Mouse (Mus musculus) forelimb bud, embryonic 11.5 days (tissue): ENCODE data around the gene Hip1.
A peak's percentile ranks its signal among the peaks of the same experiment; 100 is the strongest.

Experiments
- DNase-seq: peaks from one replicate; pipeline ENCODE4 v3.0.0-alpha.2; 2012; ENCODE audit warnings: low read depth, low spot score

Hip1 gene

DNA sequence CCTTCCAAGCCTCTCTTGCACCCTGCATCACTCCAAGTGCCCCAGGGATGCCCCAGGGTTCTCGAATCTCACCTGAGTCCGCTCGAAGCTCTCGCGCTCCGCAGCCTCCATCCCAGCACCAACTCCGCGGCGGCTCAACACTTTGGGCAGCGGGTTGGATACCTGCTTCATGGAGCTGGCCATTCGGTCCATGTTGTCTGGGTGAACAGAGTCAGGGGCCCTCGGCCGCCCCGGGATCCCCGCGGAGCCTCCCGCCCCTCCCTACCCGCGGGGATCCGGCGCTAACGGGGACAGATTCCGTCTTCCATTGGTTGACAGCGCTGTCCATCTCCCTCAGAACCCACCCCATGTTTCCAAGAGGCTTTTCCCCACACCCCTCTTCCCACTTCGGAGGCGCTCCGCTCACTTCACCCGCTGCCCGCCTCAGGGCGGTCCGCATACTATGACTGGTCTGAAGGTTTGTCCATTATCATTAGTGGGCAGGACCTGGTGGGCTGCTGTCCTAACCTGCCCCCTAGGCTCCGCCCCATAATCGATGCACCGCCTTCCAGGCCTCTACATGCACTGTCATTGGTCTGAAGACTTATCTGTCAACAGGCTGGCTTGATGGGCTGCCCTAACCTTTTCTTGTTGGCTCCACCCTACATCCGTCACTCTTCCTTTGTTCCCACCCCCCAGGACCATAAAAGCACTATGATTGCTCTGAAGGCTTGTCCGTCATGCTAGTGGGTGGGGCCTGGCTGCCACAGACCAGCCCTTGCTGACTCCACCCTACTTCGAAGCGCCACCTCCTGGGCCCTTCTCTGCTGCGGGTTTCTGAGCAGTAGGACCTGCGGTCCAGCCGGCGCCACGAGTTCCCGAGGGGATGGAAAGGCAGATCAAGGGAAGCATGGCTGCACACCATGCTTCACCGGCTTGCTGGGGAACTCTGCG is at the start of gene Hip1:
Gene Hip1, minus strand, starts transcription at position 256 of the 933 bp plus-strand sequence.
- peak; percentile 99 for DNase-seq

- no peak for DNase-seq
These were observed 45.3 kb upstream of the Hip1 start for GRCm38 (mm10) chr5:135589996-135590784.

GRCm38 (mm10) chr5:135587764-135588163 is 42.8 kb upstream of the Hip1 start:
- DNase-seq, result no peak

- no peak for DNase-seq
These were observed 40.8 kb upstream of the Hip1 start for GRCm38 (mm10) chr5:135585691-135586090.

DNA sequence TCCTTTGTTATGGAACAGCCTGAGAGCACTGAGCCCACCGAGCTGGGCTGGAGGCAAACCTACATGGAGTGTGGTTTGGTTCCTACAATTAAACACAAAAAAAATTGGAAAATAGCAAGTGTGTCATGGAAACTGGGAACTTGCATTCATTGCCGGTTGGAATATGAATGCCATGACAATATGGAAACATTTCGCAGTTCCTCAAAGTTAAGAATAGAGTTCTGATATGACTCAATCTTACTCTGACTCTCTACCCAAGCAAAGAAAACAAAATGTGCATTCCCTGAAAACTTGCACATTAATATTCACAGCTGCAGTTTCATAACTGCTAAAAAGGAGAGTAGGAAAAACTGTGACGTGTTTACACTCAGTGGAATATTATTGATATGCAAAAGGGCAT is 37.4 kb upstream of the Hip1 start:
- DNase-seq, result no peak

GRCm38 (mm10) chr5:135579331-135579751 is 34.4 kb upstream of the Hip1 start:
- DNase-seq, result no peak

DNA sequence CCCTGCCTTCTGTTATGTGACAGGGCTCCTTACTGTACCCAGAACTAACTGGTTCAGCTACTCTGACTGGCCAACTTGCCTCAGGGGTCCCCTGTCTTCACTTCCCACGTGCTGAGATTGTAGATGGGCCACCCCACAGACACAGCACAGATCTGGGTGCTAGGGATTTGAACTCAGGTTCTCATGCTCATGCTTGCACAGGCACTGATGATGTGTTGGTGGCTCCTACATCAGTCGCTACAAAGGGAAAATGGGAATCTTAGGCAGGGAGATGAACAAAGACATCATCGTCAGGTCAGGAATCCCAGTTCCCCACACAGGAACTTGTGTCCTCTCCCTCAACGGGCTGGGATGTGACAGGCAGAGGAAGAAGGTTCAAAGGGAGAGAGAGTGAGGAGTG is 31.1 kb upstream of the Hip1 start:
- no peak for DNase-seq

DNA sequence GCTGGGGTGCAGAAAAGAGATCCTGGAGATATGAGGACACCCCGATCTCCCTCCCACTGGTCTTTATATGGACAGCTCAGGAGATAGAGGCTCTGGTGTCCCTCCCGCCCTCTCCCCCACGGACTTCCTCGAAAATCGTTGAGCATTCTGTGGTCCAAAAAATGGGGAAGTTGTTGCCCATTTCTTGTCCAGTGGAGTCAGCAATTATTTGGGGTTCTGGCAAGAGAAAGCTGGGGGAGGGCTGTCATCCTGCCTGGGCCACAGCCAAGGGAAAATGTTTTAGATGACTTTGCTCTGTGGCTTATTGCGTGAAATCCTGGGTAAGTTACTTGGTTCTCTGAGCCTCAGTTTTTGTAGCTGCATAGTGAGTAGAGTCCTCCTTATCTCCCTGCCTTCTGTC is 28.1 kb upstream of the Hip1 start, which contains the start of gene Ccl24:
Gene Ccl24, minus strand, starts transcription at position 44 of the 400 bp plus-strand sequence.
- no peak for DNase-seq

DNA sequence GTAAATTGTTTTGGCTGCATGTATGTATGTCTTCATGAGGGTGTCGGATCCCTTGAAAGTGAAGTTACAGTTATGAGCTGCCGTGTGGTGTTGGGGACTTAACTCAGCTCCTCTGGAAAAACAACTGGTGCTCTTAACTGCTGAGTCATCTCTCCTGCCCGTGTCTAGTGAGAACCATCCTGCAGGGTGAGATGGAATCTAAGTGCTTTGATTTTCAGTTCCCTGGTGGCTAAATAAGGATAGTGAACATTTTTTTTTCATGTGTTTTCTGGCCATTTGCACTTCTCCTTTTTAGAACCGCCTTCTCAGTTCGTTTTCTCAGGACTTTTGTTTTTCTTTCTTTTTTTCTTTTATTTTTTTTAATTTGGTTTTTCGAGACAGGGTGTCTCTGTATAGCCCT is 23.8 kb upstream of the Hip1 start:
- DNase-seq, result no peak

DNA sequence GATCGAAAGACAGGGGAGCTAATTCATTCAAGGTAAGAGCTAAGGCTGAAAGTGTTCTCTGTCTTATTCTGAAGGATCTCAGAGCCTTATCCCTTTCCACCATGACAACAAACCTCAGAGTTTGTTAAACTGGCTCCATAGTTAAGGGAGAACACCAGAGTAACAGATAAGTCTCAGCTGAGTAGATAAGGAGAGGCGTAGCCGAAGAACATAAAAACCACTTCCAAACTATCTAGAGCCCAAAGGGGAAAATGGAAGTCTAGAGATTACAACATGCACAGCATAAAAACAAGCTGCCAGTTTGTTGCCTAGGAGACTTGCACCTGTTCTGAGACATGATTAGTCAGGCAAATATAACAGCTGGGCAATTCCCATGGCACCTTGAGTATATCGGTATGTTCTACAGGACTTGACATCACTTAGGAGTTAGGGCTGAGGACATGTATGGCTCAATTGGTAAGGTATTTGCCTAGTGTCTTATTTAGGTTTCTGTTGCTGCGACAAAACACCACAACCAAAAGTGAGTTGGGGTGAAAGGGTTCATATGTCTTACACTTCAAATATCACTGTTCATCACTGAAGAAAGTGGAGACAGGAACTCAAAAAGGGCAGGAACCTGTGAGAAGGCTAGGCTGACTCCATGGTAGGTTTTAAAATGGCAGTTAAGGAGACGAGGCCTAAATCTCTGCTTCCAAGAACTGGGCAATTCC is 22.8 kb upstream of the Hip1 start:
- DNase-seq, result no peak

DNA sequence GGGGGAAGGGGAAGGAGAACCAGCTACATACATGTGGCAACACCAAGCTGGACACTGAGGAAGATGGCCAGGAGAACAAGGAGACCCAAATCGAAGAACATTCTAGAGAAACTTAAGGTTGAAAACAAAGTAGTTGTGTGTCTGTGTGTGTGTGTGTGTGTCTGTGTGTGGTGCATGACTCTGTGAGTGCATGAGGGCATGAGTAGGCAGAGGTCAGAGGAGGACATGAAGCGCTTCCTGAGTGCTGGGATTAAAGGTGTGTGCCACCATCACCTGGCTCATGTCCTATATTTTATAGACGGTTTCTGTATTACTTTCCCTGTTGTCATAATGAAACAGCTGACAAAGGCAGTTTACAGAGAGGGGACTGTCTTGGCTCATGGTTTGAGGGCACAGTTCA is 18.5 kb upstream of the Hip1 start, which contains the start of gene Ccl26:
Gene Ccl26, minus strand, starts transcription at position 101 of the 400 bp plus-strand sequence.
- DNase-seq, result no peak

GRCm38 (mm10) chr5:135557671-135558070 is 12.8 kb upstream of the Hip1 start:
- DNase-seq, result no peak

DNA sequence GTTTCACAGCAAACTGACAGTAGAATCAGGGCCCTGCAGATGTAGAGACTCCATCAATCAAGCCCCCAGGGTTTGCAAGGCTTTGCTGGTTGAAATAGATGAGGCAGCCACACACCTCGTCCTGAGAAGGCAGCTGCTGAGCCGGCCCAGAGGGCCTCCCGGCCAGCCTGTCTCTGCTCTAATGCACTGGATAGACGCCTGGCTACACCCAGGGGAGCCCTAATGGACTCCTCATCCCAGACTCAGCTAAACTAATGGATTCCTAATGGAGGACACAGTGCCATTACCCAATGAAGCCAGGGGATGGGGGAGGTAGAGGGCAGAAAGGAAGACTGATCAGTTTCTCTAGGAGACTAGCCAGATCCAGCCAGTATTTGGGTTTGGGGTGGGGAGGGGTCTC is 12.1 kb upstream of the Hip1 start:
- DNase-seq, result no peak

DNA sequence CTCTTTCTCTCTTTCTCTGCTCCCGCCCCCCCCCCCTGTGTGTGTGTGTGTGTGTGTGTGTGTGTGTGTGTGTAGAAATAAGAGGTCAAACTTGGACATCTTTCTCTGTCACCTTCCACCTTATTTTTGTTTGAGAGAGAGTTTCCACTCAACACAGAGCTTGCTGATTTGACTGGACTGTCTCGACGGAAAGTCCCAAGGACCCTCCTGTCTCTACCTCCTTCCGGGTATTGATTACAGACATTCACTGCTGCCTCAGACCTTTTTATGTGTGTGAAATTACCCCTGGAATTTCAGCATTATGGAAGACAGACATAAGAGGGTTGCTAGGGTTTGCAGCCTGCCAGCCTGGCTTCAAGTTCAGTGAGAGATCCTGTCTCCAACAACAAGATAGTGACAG is 11.3 kb upstream of the Hip1 start:
- no peak for DNase-seq

- no peak for DNase-seq
These were observed 6.7 kb upstream of the Hip1 start for GRCm38 (mm10) chr5:135551591-135551990.

- DNase-seq, result peak; percentile 20
These were observed 6.0 kb upstream of the Hip1 start for GRCm38 (mm10) chr5:135550910-135551309.

DNA sequence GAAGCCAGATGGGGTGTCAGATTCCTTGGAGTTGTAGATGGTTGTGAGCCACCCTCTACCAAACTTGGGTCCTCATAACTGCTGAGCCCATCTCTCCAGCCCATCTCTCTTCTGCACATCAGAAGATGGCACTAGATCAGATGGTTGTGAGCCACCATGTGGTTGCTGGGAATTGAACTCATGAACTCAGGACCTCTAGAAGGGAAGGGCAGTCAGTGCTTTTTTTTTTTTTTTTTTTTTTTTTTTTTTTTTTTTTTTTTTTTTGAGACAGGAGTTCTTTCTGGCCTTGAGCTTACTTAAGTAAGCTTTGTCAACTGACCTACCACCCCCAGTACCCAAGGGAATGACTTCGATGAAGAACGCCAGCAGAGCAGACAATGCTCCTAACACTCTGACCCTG is 3.1 kb upstream of the Hip1 start:
- no peak for DNase-seq

GRCm38 (mm10) chr5:135544032-135544558 is 825 bp downstream of the Hip1 start:
- no peak for DNase-seq

GRCm38 (mm10) chr5:135537794-135538214 is 7.1 kb downstream of the Hip1 start:
- DNase-seq, result no peak

GRCm38 (mm10) chr5:135537326-135537725 is 7.6 kb downstream of the Hip1 start:
- DNase-seq, result no peak

GRCm38 (mm10) chr5:135535867-135536266 is 9.1 kb downstream of the Hip1 start:
- no peak for DNase-seq
